Mouse (Mus musculus) heart, postnatal 14 days (tissue): ENCODE measurements at regions not wholly inside any gene's neighbourhood (a gene's known extent, or its start where the extent isn't known, plus 50 kb on each side); places are given as distances from the start of the nearest gene placed in this dataset.

Source experiments
- DNase-seq, 2 experiments: peaks; one replicate each; pipeline ENCODE4 v3.0.0; 2021 to 2022
- intact Hi-C: fragments of 180-260 bp; cut with DNase I; formaldehyde crosslinking; loops from one replicate; pipeline ENCODE4 v1.15.1; 2025

DNA sequence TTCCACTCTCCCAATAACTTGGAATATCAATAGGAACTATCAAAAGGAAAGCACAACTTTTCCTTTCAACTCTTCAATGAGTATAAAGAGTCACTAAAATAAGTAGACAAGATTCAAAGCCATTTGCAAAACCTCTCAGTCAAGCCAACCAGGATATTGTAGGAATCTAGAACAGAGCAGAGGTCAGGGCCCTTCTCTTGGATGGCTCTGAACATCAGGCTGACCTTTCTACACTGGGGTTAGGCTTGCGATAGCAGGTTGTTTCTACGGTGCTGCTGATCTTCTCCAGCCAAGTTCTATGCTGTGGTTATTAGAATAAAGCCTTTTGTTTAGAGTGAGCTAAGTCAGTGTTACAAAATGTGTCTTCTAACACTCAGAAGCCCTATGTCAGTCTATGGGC lies 658.6 kb downstream of the Ofcc1 start:
- intact Hi-C loops: no loop called here
- DNase-seq: no peak

DNA sequence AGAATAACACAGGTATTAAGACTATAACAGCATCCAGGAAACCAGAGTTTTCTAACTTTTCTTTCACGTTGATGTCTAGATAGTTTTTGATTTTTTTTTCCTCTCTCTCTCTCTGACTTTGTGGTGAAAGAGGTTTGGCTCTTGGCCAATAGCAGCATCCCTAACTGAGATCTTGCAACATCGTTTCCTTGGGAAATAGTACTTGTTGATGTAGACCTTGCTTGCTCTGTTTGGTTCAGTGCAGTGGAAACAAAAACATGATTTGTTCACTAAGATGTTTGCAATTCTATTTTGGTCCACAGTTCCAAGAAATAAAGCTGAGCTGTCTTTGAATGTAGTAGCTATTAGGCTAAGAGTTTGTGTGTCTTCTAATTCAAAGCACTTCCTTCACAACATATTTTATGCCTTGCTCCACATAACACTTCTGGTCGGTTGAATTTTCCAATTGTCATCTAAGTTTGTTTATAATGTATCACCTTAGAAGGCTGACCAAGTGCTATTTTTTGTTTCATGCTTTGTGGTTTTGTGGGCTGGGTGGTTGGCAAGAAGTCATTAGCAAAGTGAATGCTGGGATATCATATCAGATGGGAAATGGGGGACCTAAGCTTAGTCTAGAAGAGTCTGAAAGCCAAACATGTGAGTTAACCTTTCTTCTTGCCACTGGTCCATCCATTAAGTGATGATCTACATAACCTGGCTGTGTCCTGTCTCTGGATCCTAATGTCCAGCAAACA lies 669.8 kb downstream of the Ofcc1 start:
- intact Hi-C loops: no loop called here
- no peak for DNase-seq

DNA sequence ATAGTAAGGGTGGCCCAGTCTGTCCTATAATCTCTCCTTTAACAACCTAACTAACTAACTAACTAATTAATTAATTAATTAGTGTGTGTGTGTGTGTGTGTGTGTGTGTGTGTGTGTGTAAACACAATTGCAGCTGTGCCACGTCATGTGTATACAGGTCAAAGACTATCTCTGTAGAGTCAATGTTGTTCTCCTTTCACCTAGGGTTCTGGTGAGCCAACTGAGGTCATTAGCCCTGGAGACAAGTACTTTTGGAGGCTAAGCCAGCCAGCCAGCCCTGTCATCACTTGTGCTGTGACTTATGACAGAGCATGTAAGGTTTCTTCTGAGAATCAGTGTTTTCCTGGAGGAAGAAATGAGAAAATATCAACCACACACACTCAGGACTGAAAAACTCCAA lies 696.7 kb downstream of the Ofcc1 start:
- intact Hi-C loops: no loop called here
- no peak for DNase-seq

DNA sequence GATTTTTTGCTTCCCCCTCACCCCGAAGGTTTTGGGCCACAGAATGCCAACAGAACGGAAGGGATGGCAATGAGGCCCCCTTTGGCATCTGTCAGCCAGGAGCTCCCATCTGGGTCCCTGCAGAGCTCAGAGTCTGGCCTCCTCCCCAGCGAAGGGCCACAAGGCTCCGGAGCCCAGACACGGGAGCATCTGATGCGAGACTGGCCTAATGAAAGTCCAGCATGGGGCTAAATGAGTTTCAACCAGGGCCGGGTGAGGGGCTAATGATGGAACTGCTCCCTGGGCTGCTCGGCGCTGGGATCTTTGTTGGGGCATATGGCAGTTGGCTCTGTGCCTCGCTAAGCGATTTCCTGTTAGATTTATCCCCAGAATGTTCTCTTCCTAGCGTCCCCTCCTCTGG lies 688.8 kb upstream of the Slc35b3 start:
- no peak for DNase-seq
- intact Hi-C loops: loop anchor here (5.0 kb wide), 1 partner anchor 1098 kb away; no protein-coding TSS in a partner anchor

DNA sequence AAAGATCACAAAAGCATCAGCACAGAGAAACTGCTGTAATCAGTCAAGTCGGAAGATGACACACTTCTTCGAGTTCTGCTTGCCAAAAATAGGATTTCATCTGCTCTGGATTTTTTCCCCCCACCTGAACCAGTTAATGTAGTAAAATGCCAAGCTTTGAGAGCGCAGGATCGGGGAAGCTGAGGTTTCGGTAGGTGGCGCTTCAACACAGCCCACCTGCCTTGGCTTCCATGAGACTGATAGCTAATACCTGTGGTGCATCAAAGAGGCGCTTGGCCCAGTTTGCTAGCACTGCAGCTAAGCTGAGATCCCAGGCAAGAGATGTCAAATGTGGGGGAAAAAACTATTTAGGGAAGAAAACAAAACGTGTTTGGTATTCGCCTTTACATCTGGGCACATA lies 686.7 kb upstream of the Slc35b3 start:
- intact Hi-C loops: loop anchor here (5.0 kb wide), 1 partner anchor 1100 kb away; no protein-coding TSS in a partner anchor

DNA sequence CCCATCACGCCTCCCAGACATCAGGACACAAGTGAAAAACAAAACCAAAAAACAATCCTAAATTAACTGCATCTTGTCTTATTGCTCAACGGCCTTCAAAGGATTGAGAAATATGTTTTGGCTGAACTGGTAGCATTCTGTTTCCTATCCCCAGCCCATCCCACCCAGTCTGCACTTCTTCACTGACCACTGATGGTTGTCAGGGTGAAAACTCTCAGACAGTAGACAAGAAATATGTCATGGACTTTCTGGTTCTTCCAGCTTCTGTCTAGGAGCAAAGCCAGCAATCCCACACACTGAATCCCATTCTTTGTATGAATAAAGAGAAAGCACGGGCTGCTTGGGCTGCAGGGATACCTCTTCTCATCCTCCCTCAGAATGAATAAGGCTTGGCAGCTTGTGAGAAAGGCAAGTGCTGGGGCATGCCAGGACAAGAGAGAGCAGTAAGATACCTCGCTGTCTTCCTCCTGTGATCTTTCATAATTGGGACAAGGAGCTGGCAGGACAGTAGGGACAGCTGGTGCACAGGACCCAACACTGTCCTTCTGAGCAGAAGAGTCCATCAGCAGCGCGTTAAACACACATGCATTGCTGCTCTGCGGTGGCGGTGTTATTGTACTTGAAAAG lies 670.9 kb upstream of the Slc35b3 start:
- no peak for DNase-seq
- intact Hi-C loops: no loop called here

More for the DNA sequence above, 686.7 kb upstream of the Slc35b3 start:
- DNase-seq: peak; percentile 5 to 16
